Mouse (Mus musculus) megakaryocyte, embryonic 14.5 days (primary cell): Measurements from ENCODE around the gene L3mbtl2. TPM values are rescaled to one million over a fixed set of nuclear protein-coding genes. Genes with fewer than 3 reads are reported as not detected.
"Not testable (repeated sequence)": the region's sequence is repeated elsewhere in the genome, so short reads cannot be mapped to it uniquely, and the experiment has no call there.

Experiments used
- H3K27me3 ChIP-seq: replicated peaks from 2 replicates; pipeline ENCODE3; 2012; ENCODE audit warnings: inconsistent platforms
- H3K36me3 ChIP-seq: replicated peaks from 2 replicates; pipeline ENCODE3; 2012; ENCODE audit warnings: low read length, inconsistent platforms, mixed read lengths
- H3K4me1 ChIP-seq: 2 replicates; pipeline ENCODE4 v1.6.1; 2012; ENCODE audit warnings: inconsistent platforms
- H3K4me3 ChIP-seq: replicated peaks from 2 replicates; pipeline ENCODE3; 2012; ENCODE audit warnings: moderate library complexity, mild to moderate bottlenecking, inconsistent platforms
- H3K9me3 ChIP-seq: 2 replicates; pipeline ENCODE4 v1.6.1; 2012; ENCODE audit warnings: inconsistent platforms
- FLI1 ChIP-seq: IDR thresholded peaks from 2 replicates; pipeline ENCODE4 v1.6.1; 2012; ENCODE audit warnings: low read length, inconsistent platforms, mixed read lengths
- GATA1 ChIP-seq: IDR thresholded peaks from 3 replicates; pipeline ENCODE4 v1.6.1; 2012; ENCODE audit warnings: mixed read lengths, low read length, inconsistent platforms, borderline replicate concordance
- polyA plus RNA-seq: library from polyadenylated mRNA; stranded (reverse); fragments of >175 nt; gene quantifications from 2 replicates; pipeline ENCODE4 v1.2.3, GENCODE M21; 2012; ENCODE audit warnings: low replicate concordance; ENCODE audit not compliant: insufficient read depth

L3mbtl2 gene
- polyA plus RNA-seq, 1 experiment = 6.9 TPM

- H3K36me3 ChIP-seq = peaks cover 11% of the 10 kb centered on the region
- TF ChIP-seq FLI1 = no peak
- no peak for TF ChIP-seq GATA1
- peaks cover 40% of the 10 kb centered on the region for H3K4me1 ChIP-seq
- peak overlapping the region; percentile 93 for H3K4me3 ChIP-seq
- no peaks in the 10 kb centered on the region for H3K9me3 ChIP-seq
- peaks cover 72% of the 10 kb centered on the region for H3K27me3 ChIP-seq
Measured at GRCm38 (mm10) chr15:81693366-81693966, 29.8 kb downstream of the L3mbtl2 start.

GRCm38 (mm10) chr15:81693967-81694881, 30.5 kb downstream of the L3mbtl2 start:
- peak overlapping the region; percentile 93 for H3K4me3 ChIP-seq
- no peaks in the 10 kb centered on the region for H3K9me3 ChIP-seq
- peaks cover 40% of the 10 kb centered on the region for H3K4me1 ChIP-seq
- H3K36me3 ChIP-seq = peaks cover 4% of the 10 kb centered on the region
- no peak for TF ChIP-seq FLI1
- TF ChIP-seq GATA1 = no peak
- H3K27me3 ChIP-seq = peaks cover 75% of the 10 kb centered on the region

DNA sequence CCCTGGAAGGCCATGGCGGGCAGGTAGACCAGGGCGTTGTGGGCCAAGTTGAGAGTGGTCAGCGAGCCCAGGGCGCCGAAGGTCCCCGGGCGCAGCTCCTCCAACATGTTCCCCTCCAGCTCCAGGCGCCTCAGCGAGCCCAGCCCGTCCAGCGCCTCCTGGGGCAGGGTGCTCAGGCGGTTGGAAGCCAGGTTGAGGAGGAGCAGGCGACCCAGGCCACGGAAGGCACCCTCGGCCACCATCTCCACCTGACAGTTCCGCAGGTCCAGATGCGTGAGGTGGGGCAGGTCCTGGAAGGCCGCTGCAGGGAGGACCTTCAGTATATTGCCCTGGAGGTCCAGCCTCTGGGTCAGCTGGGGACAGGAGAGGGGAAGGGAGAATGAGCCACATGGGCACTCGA, 31.2 kb downstream of the L3mbtl2 start:
- Histone ChIP-seq H3K9me3 (no peaks in the 10 kb centered on the region), H3K4me1 (peaks cover 40% of the 10 kb centered on the region), H3K36me3 (no peaks in the 10 kb centered on the region), H3K4me3 (peak overlapping the region; percentile 93), H3K27me3 (peaks cover 72% of the 10 kb centered on the region)
- no peak for TF ChIP-seq GATA1
- TF ChIP-seq FLI1 = no peak

- TF ChIP-seq GATA1 (no peak), FLI1 (no peak)
- Histone ChIP-seq H3K27me3 (peaks cover 58% of the 10 kb centered on the region), H3K4me1 (peaks cover 32% of the 10 kb centered on the region), H3K36me3 (peaks cover 3% of the 10 kb centered on the region), H3K4me3 (no peak within 1 kb of the TSS), H3K9me3 (no peaks in the 10 kb centered on the region)
Measured at GRCm38 (mm10) chr15:81697175-81697574, 33.5 kb downstream of the L3mbtl2 start, which contains the start of gene Chadl. Chadl (minus strand) TSS chr15:81697287.

DNA sequence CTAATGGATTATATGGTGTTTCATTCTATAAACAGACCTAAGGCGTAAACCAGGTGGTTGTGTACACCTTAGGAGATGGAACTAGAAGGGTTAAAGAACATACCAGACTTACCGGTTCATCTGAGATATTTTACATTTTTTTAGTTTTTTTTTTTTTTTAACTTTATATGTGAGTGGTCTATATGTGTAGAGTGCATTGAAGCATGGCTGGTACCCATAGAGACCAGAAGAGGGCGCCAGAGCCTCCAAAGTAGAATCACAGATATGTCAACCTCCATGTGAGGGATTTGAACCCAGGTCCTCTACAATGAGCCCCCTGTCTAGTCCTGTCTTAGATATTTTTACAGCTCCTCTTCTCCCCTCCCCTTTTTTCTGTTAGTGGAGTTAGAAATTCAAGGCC, 34.2 kb downstream of the L3mbtl2 start:
- Histone ChIP-seq H3K4me1 (peaks cover 30% of the 10 kb centered on the region), H3K27me3 (peaks cover 51% of the 10 kb centered on the region), H3K36me3 (peaks cover 10% of the 10 kb centered on the region), H3K4me3 (no peak overlapping the region), H3K9me3 (no peaks in the 10 kb centered on the region)
- TF ChIP-seq GATA1 (no peak), FLI1 (no peak)

DNA sequence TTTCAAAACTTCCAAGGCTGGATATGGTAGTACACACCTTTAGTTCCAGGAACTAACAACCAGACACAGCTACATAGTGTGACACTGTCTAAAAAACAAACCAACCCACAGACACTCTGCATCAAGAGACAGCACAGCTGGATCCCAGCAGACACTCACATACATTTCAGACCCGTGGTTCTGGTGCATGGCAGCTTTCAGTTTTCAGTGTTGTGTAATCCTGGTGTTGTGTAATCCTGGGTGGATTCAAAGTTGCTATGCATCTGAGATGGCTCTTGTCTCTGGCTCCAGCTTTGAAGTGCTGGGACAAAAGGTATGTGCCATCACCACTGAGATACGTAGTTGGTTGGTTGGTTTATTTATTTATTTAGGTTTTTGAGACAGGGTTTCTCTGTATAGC, 34.8 kb downstream of the L3mbtl2 start:
- H3K36me3 ChIP-seq = peaks cover 17% of the 10 kb centered on the region
- H3K4me1 ChIP-seq = peaks cover 25% of the 10 kb centered on the region
- no peaks in the 10 kb centered on the region for H3K9me3 ChIP-seq
- peaks cover 44% of the 10 kb centered on the region for H3K27me3 ChIP-seq
- no peak for TF ChIP-seq FLI1
- no peak overlapping the region for H3K4me3 ChIP-seq

DNA sequence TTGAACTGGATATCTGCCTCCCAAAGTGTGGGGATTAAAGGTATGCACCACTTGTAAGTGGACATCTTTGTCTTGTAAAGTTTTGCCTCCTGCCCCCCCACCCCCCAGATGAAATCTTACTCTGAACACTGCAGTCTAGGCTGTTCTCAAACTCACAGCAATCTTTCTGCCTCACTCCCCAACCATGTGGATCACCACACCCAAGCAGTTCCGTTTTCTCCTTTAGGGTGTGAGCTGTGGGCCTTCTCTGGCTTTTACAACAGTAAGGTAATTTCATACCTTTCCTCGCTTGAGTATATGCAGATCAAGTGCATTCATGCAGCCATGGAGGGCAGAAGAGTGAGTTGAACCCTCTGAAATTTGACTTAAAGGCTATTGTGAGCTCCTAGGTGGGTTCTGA, 36.5 kb downstream of the L3mbtl2 start:
- Histone ChIP-seq H3K36me3 (peaks cover 33% of the 10 kb centered on the region), H3K9me3 (no peaks in the 10 kb centered on the region), H3K27me3 (peaks cover 28% of the 10 kb centered on the region), H3K4me3 (no peak overlapping the region), H3K4me1 (peaks cover 9% of the 10 kb centered on the region; the same call in 1 of the 2 replicates)
- TF ChIP-seq GATA1 (no peak), FLI1 (no peak)

DNA sequence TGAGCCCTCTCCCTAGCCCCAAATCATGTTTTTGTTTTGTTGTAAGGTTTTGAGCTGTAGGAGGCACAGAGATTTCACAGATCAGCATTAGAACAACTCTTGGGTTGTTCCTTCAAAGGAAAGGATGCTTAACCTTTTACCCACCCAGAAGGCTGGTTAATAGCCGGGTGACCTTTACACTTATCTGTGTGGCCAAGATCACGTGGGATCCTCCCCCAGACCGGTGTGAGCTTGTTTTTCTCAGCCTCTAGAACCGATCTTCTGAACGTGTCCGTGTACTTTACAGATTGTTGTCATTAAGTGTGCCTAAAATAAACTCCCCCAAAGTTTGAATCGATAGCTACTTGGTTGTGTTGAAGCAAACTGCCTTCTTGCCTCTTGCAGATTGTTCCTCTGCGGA, 36.9 kb downstream of the L3mbtl2 start:
- no peaks in the 10 kb centered on the region for H3K9me3 ChIP-seq
- peaks cover 24% of the 10 kb centered on the region for H3K27me3 ChIP-seq
- peaks cover 38% of the 10 kb centered on the region for H3K36me3 ChIP-seq
- H3K4me3 ChIP-seq = no peak overlapping the region
- H3K4me1 ChIP-seq = peaks cover 9% of the 10 kb centered on the region; the same call in 1 of the 2 replicates
- TF ChIP-seq FLI1 (no peak), GATA1 (no peak)

DNA sequence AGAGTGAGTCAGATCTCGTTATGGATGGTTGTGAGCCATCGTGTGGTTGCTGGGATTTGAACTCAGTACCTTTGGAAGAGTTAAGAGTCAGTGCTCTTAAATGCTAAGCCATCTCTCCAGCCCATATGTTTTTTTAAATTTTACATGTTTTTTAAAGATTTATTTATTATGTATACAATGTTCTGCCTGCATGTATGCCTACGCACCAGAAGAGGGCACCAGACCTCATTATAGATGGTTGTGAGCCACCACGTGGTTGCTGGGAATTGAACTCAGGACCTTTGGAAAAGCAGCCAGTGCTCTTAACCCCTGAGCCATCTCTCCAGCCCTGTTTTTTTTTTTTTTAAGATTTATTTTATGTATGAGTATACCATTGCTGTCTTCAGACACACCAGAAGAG, 37.7 kb downstream of the L3mbtl2 start:
- Histone ChIP-seq H3K36me3 (peaks cover 45% of the 10 kb centered on the region), H3K27me3 (peaks cover 16% of the 10 kb centered on the region)
- H3K4me3 ChIP-seq, H3K9me3 ChIP-seq, H3K4me1 ChIP-seq: not testable (repeated sequence)
